Mouse (Mus musculus) heart, postnatal 0 days (tissue): ENCODE measurements at regions not wholly inside any gene's neighbourhood (a gene's known extent, or its start where the extent isn't known, plus 50 kb on each side); places are given as distances from the start of the nearest gene placed in this dataset.

Source experiments
- CTCF ChIP-seq: IDR thresholded peaks from 2 replicates; pipeline ENCODE4 v1.5.1; 2016; ENCODE audit warnings: antibody characterized with exemption, control low read depth, low read depth
- EP300 ChIP-seq: IDR thresholded peaks from 2 replicates; pipeline ENCODE4 v1.6.1; 2016; ENCODE audit warnings: antibody characterized with exemption, low read depth

- no peak for TF ChIP-seq CTCF
- TF ChIP-seq EP300: no peak
These were observed 93.1 kb downstream of the Vcpkmt start for GRCm38 (mm10) chr12:69489686-69490085.
